Mouse (Mus musculus): Measurements from ENCODE around the gene Crls1. TPM values are rescaled to one million over a fixed set of nuclear protein-coding genes. Genes with fewer than 3 reads are reported as not detected.
A peak's percentile ranks its signal among the peaks of the same experiment; 100 is the strongest.

The Crls1 gene
- total and polyA plus RNA-seq, 3 experiments: 46.2 to 194 (median 51.8) TPM

DNA sequence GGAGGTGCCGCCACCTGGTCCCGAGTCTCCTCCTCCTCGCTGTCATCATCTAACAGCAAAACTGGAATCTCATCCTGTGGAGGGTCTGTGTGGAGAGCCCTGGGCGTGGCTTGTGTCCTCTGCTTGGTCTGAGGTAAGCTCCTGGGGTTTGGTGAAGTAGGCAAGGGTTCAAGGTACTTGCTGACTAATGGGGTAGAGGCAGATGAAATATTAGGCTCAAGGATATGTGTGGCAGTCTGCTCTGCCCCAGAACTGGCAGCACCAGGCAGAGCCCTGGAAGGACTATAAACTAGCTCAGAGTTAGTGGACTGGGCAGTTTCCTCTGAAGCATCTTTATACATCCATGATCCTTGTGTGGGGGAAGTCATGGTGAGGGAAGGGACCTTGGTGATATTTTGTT is 23.8 kb downstream of the Crls1 start:
- H3K9ac ChIP-seq (ENCODE audit: control insufficient read depth, low read depth, low read length, poor library complexity, severe bottlenecking): no peak overlapping the region

DNA sequence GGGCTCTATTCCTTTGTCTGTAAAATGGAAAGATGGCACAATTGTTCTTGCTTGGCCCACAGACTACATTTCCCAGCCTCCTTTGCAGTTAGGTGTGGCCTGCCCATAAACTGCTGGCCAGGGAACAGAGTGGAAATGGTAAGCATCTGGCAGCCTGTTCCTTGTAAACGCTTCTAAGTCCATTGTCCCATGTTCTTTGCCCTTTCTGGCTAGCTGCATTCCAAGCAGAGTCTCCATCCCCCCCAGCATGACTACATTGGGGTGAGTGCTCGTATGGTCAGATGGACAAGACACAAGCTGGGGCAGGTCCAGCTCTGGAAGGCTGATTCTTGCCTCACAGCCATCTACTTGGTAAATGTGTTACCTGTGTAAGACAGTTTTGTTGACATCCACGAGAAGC is 25.2 kb downstream of the Crls1 start:
- Histone ChIP-seq H3K79me2 (ENCODE audit: control insufficient read depth, insufficient read depth, low read length, poor library complexity) (no peaks in the 10 kb centered on the region), H3K9me3 (replicated peaks; ENCODE audit: insufficient read depth, low read length) (no peaks in the 10 kb centered on the region), H3K27me3 (ENCODE audit: control insufficient read depth in 1 of 2, insufficient read depth in 2 of 2, low read length in 2 of 2) (no peaks in the 10 kb centered on the region), H3K4me1 (ENCODE audit: control insufficient read depth in 1 of 2, insufficient read depth in 2 of 2, low read length in 2 of 2) (no peaks in the 10 kb centered on the region), H3K4me3 (ENCODE audit: control insufficient read depth in 1 of 2, insufficient read depth in 1 of 2, low read depth in 2 of 2, low read length in 2 of 2) (no peak overlapping the region), H3K9ac (ENCODE audit: control insufficient read depth, low read depth, low read length, poor library complexity, severe bottlenecking) (no peak overlapping the region), H3K36me3 (ENCODE audit: control insufficient read depth in 1 of 2, insufficient read depth in 2 of 2, low read length in 2 of 2) (no peaks in the 10 kb centered on the region), H3K27ac (ENCODE audit: control insufficient read depth, low read depth, low read length) (no peak overlapping the region)
- no peak for TF ChIP-seq ZNF384 (IDR thresholded peaks at IDR 0.05; ENCODE audit: low read depth, low read length)
- TF ChIP-seq HCFC1 (IDR thresholded peaks at IDR 0.05; ENCODE audit: low read depth, low read length): peak; percentile 73
- no peak for TF ChIP-seq USF2 (IDR thresholded peaks at IDR 0.05; ENCODE audit: borderline replicate concordance in 1 of 2, insufficient read depth in 1 of 2, low read depth in 1 of 2, low read length in 2 of 2)
- no peak for DNase-seq (ENCODE audit: low read depth, low spot score)

More for the DNA sequence above, 23.8 kb downstream of the Crls1 start:
- H3K27me3 ChIP-seq (ENCODE audit: control insufficient read depth in 1 of 2, insufficient read depth in 2 of 2, low read length in 2 of 2): no peaks in the 10 kb centered on the region
- H3K9me3 ChIP-seq (replicated peaks; ENCODE audit: insufficient read depth, low read length): no peaks in the 10 kb centered on the region
- H3K36me3 ChIP-seq (ENCODE audit: control insufficient read depth in 1 of 2, insufficient read depth in 2 of 2, low read length in 2 of 2): peaks cover 0 to 4% of the 10 kb centered on the region in 2 experiments; a peak in 2 of 4 replicates
- TF ChIP-seq GATA1 (IDR thresholded peaks at IDR 0.05; ENCODE audit: low read depth, low read length) (no peak), USF2 (IDR thresholded peaks at IDR 0.05; ENCODE audit: borderline replicate concordance in 1 of 2, insufficient read depth in 1 of 2, low read depth in 1 of 2, low read length in 2 of 2) (no peak), MYB (IDR thresholded peaks at IDR 0.05; ENCODE audit: low read depth, low read length) (no peak), GABPA (IDR thresholded peaks at IDR 0.05; ENCODE audit: low read depth, low read length) (no peak), MAFK (IDR thresholded peaks at IDR 0.05; ENCODE audit: borderline replicate concordance, low read depth, low read length) (no peak), RCOR1 (IDR thresholded peaks at IDR 0.05; ENCODE audit: low read depth, low read length) (no peak), EP300 (IDR thresholded peaks at IDR 0.05; ENCODE audit: low read depth in 1 of 2, low read length in 2 of 2) (no peak), ZNF384 (IDR thresholded peaks at IDR 0.05; ENCODE audit: low read depth, low read length) (no peak), NELFE (IDR thresholded peaks at IDR 0.05; ENCODE audit: low read depth, low read length) (no peak), HCFC1 (IDR thresholded peaks at IDR 0.05; ENCODE audit: low read depth, low read length) (no peak), JUND (IDR thresholded peaks at IDR 0.05; ENCODE audit: low read depth, low read length) (no peak), MXI1 (IDR thresholded peaks at IDR 0.05; ENCODE audit: low read depth, low read length) (no peak)
- no peaks in the 10 kb centered on the region for H3K4me1 ChIP-seq (ENCODE audit: control insufficient read depth in 1 of 2, insufficient read depth in 2 of 2, low read length in 2 of 2)
- no peak overlapping the region for H3K4me3 ChIP-seq (ENCODE audit: control insufficient read depth in 1 of 2, insufficient read depth in 1 of 2, low read depth in 2 of 2, low read length in 2 of 2)
- H3K27ac ChIP-seq (ENCODE audit: control insufficient read depth, low read depth, low read length): no peak overlapping the region
- no peak for DNase-seq (ENCODE audit: low read depth, low spot score)
- H3K79me2 ChIP-seq (ENCODE audit: control insufficient read depth, insufficient read depth, low read length, poor library complexity): no peaks in the 10 kb centered on the region

DNA sequence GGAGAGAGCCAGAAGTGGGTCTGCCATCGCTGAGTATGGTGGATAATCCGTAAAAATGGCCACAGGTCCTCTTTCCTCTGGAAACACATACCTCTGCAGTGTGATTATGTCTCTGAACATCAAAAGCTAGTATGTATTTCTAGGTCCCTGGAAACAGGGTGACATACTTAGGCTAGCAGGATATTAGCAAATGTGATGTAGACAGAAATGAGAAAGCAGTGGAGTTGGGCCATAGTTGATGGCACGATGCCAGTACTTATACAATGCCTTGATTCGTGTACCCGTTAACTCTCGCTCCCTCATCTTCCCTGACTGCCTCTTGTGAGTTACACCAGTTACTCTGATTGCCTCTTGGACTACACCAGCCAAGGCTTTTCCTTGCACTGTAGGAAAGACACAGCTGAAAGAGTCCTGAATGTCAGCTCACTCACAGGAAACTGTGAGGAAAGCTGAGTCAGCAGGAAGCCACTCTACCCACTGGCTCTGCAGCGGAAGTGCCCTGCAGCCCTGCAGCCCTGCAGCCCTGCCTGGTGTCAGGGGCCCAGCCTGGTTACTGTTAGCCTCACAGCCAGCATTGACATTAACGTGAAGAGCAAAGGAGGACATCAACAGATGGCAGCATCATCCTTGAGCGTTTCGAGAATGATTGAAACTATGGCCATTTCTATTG is 27.3 kb downstream of the Crls1 start:
- DNase-seq (ENCODE audit: low read depth, low spot score): no peak
- H3K79me2 ChIP-seq (ENCODE audit: control insufficient read depth, insufficient read depth, low read length, poor library complexity): no peaks in the 10 kb centered on the region
- no peak for TF ChIP-seq GABPA (IDR thresholded peaks at IDR 0.05; ENCODE audit: low read depth, low read length)
- no peak for TF ChIP-seq CHD2 (IDR thresholded peaks at IDR 0.05; ENCODE audit: low read length)
- TF ChIP-seq ZNF384 (IDR thresholded peaks at IDR 0.05; ENCODE audit: low read depth, low read length): no peak
- no peak for TF ChIP-seq ZMIZ1 (IDR thresholded peaks at IDR 0.05; ENCODE audit: low read depth, low read length)
- no peak for TF ChIP-seq SIN3A (IDR thresholded peaks at IDR 0.05; ENCODE audit: low read length)
- no peak for TF ChIP-seq JUND (IDR thresholded peaks at IDR 0.05; ENCODE audit: low read depth, low read length)
- no peak for TF ChIP-seq UBTF (IDR thresholded peaks at IDR 0.05; ENCODE audit: borderline replicate concordance, insufficient read depth, low read depth, low read length)
- TF ChIP-seq KAT2A (conservative IDR thresholded peaks at IDR 0.05; ENCODE audit: low read depth, low read length): no peak
- TF ChIP-seq GATA1 (IDR thresholded peaks at IDR 0.05; ENCODE audit: low read depth, low read length): no peak
- no peak for TF ChIP-seq CTCF (IDR thresholded peaks at IDR 0.05 in 2 of 3, conservative IDR thresholded peaks at IDR 0.05 in 1 of 3; ENCODE audit: control insufficient read depth in 1 of 3, insufficient read depth in 1 of 3, low read depth in 2 of 3, low read length in 3 of 3, poor library complexity in 1 of 3, severe bottlenecking in 1 of 3)
- TF ChIP-seq MYB (IDR thresholded peaks at IDR 0.05; ENCODE audit: low read depth, low read length): no peak
- no peak for TF ChIP-seq ELF1 (IDR thresholded peaks at IDR 0.05; ENCODE audit: low read depth, low read length)
- H3K27ac ChIP-seq (ENCODE audit: control insufficient read depth, low read depth, low read length): no peak overlapping the region
- no peak overlapping the region for H3K4me3 ChIP-seq (ENCODE audit: control insufficient read depth in 1 of 2, insufficient read depth in 1 of 2, low read depth in 2 of 2, low read length in 2 of 2)
- H3K4me1 ChIP-seq (ENCODE audit: control insufficient read depth in 1 of 2, insufficient read depth in 2 of 2, low read length in 2 of 2): no peaks in the 10 kb centered on the region
- H3K9me3 ChIP-seq (replicated peaks; ENCODE audit: insufficient read depth, low read length): no peaks in the 10 kb centered on the region
- no peak overlapping the region for H3K9ac ChIP-seq (ENCODE audit: control insufficient read depth, low read depth, low read length, poor library complexity, severe bottlenecking)
- H3K36me3 ChIP-seq (ENCODE audit: control insufficient read depth in 1 of 2, insufficient read depth in 2 of 2, low read length in 2 of 2): no peaks in the 10 kb centered on the region
- H3K27me3 ChIP-seq (ENCODE audit: control insufficient read depth in 1 of 2, insufficient read depth in 2 of 2, low read length in 2 of 2): no peaks in the 10 kb centered on the region

Data from MEL (cell line).